Mouse (Mus musculus) kidney, adult 8-10 months (tissue): Measurements from ENCODE around the gene Shisa6.

Experiments used
- DNase-seq, 2 experiments: peaks; one replicate each; pipeline ENCODE4 v3.0.0; 2022

Shisa6 gene

DNA sequence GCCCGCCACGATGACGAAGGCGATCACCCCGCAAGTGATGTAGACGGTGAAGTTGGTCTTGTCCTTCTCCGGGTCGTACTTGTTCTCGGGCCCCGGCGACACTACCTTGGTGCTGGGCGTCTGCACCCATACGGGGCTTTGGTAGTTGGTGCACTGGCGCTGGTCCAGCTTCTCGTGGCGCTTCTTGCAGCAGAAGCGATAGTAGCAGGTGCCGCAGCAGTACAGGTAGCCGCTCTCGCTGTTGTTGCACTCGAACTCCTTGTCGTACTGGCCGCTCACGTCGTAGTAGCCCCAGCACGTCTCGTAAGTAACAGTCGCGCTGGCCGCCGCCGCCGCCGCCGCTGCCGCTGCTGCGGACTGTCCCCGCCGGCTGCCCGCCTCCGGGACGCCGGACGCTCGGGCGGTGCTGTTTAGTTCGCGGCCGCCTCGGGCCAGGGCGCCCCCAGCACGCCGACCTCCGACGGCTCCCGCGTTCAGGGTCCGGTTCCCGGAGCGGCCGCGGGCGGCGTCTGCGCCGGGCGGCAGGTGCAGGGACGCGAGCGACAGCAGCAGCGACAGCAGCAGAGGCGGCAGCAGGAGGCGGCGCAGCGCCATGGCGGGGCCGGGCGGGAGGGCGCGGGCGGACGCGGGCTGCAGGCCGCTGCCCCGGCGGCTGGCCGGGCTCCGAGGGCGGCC lies at the start of gene Shisa6:
Shisa6 (minus strand) TSS at position 594 of the 675 bp plus-strand sequence.
- no peak for DNase-seq

DNA sequence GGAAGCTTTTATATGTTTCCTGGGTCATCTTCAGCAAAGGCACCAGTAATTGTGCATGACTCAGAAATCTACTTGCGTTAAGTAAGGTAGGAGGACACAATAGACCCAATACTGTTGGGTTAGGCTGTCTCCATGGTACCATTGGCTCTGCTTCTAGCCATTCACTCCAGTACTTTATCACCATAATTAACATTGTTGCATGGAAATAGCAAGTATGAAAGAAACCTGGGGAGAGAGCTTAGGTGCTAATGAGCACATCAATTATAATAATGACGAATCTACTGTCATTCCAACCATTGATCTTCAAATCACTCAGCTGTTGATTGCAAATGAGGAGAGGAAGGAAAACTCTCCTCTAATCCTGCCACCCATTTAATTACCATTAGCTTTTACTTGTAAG lies 48.1 kb upstream of the Shisa6 start:
- no peak for DNase-seq

GRCm38 (mm10) chr11:66569045-66569444 lies 43.3 kb upstream of the Shisa6 start:
- no peak for DNase-seq

DNA sequence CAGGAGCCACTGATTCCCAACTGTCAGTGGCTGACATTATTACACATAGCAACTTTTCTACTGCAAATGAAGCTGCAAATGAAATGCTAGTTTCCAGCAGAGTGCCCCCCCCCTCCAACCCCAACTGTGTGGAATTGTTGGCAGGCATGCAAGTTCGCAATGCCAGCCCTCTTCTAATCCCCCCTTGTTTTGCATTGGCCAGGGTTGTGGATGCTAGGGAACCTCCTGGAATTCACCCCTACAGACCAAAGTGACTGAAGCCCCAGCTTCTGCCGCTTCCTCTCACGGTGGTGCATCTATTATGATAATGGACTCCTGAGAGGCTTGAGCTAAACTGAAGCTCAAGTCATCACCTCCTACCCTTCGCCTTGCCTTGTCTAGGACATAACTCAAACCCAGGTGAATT lies 42.6 kb upstream of the Shisa6 start:
- no peak for DNase-seq

GRCm38 (mm10) chr11:66567382-66567781 lies 41.6 kb upstream of the Shisa6 start:
- no peak for DNase-seq

GRCm38 (mm10) chr11:66562274-66562673 lies 36.5 kb upstream of the Shisa6 start:
- no peak for DNase-seq

- DNase-seq: no peak
Observed at GRCm38 (mm10) chr11:66537820-66538219, 12.1 kb upstream of the Shisa6 start.

GRCm38 (mm10) chr11:66535866-66536265 lies 10.1 kb upstream of the Shisa6 start:
- no peak for DNase-seq

- no peak for DNase-seq
Observed at GRCm38 (mm10) chr11:66535156-66535555, 9.4 kb upstream of the Shisa6 start.

DNA sequence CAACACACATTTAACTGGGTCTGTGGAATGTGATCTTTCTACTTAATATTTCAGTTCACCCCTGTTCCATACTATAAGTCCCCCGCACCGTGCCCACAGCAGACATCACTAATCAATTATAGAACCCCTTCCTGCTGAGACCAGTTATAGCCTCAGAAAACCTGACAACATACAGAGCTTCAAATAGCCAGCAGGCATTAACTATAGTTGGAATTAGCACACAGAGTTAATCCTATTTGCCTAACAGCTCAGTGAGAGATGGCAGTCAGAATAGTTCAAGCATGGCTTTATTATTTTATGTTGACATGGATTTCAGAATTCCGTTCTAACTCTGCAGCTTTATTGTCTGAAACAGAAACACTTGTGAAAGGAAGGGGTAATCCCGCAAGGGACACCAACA lies 8.5 kb upstream of the Shisa6 start:
- no peak for DNase-seq

GRCm38 (mm10) chr11:66528146-66528545 lies 2.4 kb upstream of the Shisa6 start:
- DNase-seq: no peak

DNA sequence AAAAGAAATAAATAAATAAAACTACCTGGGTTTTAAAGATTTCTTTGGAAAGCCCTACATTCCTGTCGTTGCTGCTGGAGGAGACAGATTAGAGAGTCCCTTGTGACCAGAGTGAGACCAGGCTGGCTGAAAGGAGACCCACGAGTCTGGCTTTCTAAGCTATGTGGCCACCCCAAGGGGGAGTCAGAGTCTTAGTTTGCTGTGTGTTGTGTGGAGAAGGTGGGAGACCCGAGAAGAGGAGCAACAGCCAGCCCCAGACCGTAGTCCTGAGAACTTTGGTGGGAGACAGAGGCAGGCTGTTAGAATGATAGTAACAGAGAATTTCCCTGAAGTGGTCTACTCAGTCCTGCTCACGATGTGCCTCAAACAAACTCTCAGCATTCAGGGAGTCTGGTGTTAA lies 1.6 kb upstream of the Shisa6 start:
- DNase-seq: no peak

GRCm38 (mm10) chr11:66526981-66527320 lies 1.2 kb upstream of the Shisa6 start:
- DNase-seq: no peak

- DNase-seq: no peak
Observed at GRCm38 (mm10) chr11:66526046-66526980, 549 bp upstream of the Shisa6 start.

GRCm38 (mm10) chr11:66524251-66524650 lies 1.5 kb downstream of the Shisa6 start:
- DNase-seq: no peak

GRCm38 (mm10) chr11:66522376-66522775 lies 3.4 kb downstream of the Shisa6 start:
- DNase-seq: no peak

- no peak for DNase-seq
Observed at GRCm38 (mm10) chr11:66519386-66519785, 6.4 kb downstream of the Shisa6 start.

DNA sequence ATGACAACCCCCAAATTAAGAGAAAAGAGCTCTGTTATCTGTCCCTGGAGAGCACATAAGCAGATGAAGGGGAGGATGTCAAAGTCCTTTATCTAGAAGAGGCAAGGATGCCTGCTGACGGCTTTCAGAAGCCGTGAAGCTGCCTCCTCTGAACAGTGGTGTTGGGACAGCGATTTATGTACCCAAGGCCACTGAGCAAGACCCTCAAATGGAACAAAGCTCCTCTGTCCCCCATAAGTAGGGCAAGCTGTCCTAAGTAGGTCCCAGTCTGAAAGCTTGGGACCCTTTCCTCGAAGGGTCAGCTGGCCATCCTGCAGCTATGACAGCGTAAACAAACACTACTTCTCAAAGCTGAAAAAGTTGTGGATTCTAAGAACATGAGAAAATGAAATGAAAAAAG lies 11.4 kb downstream of the Shisa6 start:
- no peak for DNase-seq

DNA sequence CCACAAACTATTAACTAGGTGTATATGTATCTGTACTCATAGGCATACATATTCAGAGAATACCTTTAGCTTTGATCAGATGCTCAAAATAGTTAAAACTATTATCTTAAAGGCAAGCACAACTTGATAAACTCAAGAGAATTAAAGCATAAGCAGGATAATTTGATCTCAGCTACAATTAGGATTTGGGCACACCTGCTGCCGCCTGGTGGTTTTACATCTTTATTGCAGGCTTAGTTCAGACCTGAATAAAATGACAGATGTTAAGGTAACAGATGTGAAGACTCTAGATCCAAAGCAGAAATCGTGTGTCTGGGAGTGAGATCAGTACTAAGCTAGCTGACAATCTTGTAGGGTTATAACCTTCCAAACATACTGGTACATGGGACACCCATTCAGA lies 24.8 kb downstream of the Shisa6 start:
- no peak for DNase-seq

GRCm38 (mm10) chr11:66498857-66499445 lies 26.8 kb downstream of the Shisa6 start:
- no peak for DNase-seq

DNA sequence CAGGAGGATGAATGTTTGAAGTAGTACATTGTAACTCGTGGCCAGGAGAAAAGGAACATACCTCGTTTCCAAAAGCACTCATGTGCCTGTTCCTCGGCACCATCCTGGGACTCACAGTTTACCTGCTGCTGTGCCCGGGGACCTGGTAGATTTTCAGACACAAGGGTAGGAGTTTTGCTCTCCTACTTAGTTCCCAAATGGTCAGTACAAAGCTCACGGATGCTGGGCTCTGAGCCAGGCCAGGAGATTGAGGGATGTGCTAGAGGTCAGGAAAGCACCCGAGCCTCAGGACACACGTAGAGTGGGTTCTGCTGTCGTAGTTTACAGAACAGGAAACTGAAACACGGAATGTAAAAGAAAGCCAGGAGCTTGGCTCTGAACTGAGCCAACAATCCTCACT lies 29.5 kb downstream of the Shisa6 start:
- no peak for DNase-seq

GRCm38 (mm10) chr11:66494391-66494790 lies 31.4 kb downstream of the Shisa6 start:
- no peak for DNase-seq

- no peak for DNase-seq
Observed at GRCm38 (mm10) chr11:66487765-66488164, 38.0 kb downstream of the Shisa6 start.

- no peak for DNase-seq
Observed at GRCm38 (mm10) chr11:66482501-66482900, 43.3 kb downstream of the Shisa6 start.
